Mouse (Mus musculus) adrenal gland, adult 18-20 months (tissue): ENCODE data around the gene Treml1. TPM values are rescaled to one million over a fixed set of nuclear protein-coding genes. Genes with fewer than 3 reads are reported as not detected.

Source experiments
- DNase-seq, 2 experiments: peaks; one replicate each; pipeline ENCODE4 v3.0.0; 2021 to 2022; ENCODE audit warnings: low spot score in 2 of 2
- total RNA-seq, 2 experiments: library from RNA; stranded (reverse); gene quantifications; 1 replicate in 1 of 2; 2 replicates in 1 of 2; pipeline ENCODE4 v1.2.3; 2021

Treml1 gene
- total RNA-seq, 2 experiments from 2014 or later, result 0.42 TPM; not detected in 1

GRCm38 (mm10) chr17:48408526-48409291 lies 49.0 kb downstream of the Treml1 start:
- DNase-seq, result peak; percentile 67 to 71

GRCm38 (mm10) chr17:48409380-48410298 lies 49.9 kb downstream of the Treml1 start, which contains the start of the genes Nfya and Oard1:
TSS of gene Nfya (minus strand) at chr17:48409906.
TSS of gene Oard1 (plus strand) at chr17:48410014.
- DNase-seq, result peak; percentile 99

DNA sequence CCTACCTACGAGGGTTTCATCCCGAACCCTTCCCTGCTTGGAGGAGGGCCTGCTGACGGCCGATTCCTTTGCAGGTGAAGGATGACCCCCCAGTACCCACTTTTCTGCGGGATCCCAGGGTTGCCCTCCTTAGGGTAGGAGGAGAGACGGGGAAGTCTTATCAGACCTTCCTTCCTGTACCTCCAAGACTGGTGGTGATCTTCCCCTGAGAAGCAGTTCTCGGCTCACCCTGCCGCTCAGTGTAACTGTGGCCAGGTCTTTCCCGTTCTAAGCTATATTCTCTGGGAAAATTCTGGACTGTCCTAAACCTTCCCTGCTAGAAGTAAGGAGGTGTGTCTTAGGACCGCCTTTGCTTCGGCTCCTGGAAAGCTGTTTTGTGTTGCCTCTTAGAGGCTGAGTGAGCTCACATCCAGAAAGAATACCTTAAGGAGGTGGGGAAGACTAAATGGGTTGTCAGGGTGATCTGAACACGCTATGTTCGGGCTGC lies 50.6 kb downstream of the Treml1 start:
- no peak for DNase-seq

DNA sequence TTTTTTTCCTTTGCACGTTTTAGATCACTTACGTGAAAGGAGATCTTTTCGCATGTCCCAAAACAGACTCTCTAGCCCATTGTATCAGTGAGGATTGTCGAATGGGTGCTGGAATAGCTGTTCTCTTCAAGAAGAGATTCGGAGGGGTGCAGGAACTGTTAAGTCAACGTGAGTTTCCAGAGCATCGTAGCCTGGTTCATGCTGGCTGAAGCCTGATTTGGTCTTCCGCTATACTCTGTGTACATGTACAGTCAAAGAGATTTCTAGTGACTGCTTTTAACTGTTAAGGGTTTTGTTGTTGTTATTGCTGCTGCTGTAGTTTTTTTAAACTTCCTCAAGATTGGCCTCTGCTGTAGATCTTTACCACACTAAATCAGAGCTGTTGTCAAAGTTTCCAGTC lies 51.5 kb downstream of the Treml1 start:
- DNase-seq, result no peak

DNA sequence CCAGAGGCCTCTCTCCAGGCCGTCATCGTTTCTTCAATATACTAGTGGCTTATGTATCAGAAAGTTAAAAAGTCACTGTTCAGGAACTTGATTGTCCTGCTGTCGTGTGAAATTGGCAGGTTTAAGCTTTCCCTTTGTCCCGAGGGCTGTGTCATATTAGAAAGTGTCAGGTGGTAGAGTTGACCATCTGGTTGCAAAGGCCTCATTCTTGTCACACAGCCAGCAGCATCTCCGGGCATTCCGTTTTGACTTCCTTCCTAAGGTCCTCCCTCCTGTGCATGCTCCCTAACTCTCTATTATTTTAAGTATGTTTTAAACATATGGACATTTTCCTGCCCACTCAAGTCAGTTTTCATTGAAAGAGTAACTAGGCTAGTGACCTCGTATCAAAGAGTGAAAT lies 56.3 kb downstream of the Treml1 start:
- no peak for DNase-seq

Other genes starting within 250 kb of the Treml1 start
- gene 9830107B12Rik, start 213.6 kb upstream of the Treml1 start, total RNA-seq, result not detected
- under 1 TPM in 1 of 2 experiments, not detected in 1; 0.26 TPM for gene A530064D06Rik, start 192.6 kb upstream of the Treml1 start, total RNA-seq
- under 1 TPM in 1 of 2 experiments, not detected in 1; 0.20 TPM for gene Trem1, start 127.1 kb upstream of the Treml1 start, total RNA-seq
- gene Trem3, start 112.1 kb upstream of the Treml1 start, total RNA-seq, result under 1 TPM in 1 of 2 experiments, not detected in 1; 0.93 TPM
- gene Treml4, start 95.6 kb upstream of the Treml1 start, total RNA-seq, result 1 to 10 TPM in 1 of 2 experiments, under 1 TPM in 1; 0.46 to 1.6 TPM
- gene Treml2, start 60.4 kb upstream of the Treml1 start, total RNA-seq, result under 1 TPM; 0.46 to 0.48 TPM
- gene B430306N03Rik, start 43.8 kb upstream of the Treml1 start, total RNA-seq, result under 1 TPM; 0.13 to 0.42 TPM
- 10 to 100 TPM in 1 of 2 experiments, 1 to 10 TPM in 1; 5.1 to 15.2 TPM for gene Trem2, start 13.5 kb upstream of the Treml1 start, total RNA-seq
- 10 to 100 TPM; 35.5 to 36.5 TPM for gene Nfya, start 50.0 kb downstream of the Treml1 start, total RNA-seq
- 10 to 100 TPM; 17.5 to 19.5 TPM for gene Oard1, start 50.1 kb downstream of the Treml1 start, total RNA-seq
- gene Apobec2, start 73.0 kb downstream of the Treml1 start, total RNA-seq, result 1 to 10 TPM; 1.5 to 2.0 TPM
- gene Tspo2, start 91.6 kb downstream of the Treml1 start, total RNA-seq, result not detected
- gene Unc5cl, start 95.0 kb downstream of the Treml1 start, total RNA-seq, result under 1 TPM in 1 of 2 experiments, not detected in 1; 0.19 TPM